Mouse (Mus musculus) layer of hippocampus, postnatal 25 days (tissue): Measurements from ENCODE around the gene Pdcl3. TPM values are rescaled to one million over a fixed set of nuclear protein-coding genes. Genes with fewer than 3 reads are reported as not detected.

Source experiments
- DNase-seq, 2 experiments: peaks; one replicate each; pipeline ENCODE4 v3.0.0; 2022; ENCODE audit warnings: mixed read lengths in 2 of 2, low spot score in 1 of 2; ENCODE audit errors: extremely low spot score in 1 of 2
- total RNA-seq, 2 experiments: library from RNA; stranded (reverse); gene quantifications; 2 replicates each; pipeline ENCODE4 v1.2.3; 2021

Pdcl3 gene
- total RNA-seq, result 10 to 100 TPM; 36.3 to 36.6 TPM

DNA sequence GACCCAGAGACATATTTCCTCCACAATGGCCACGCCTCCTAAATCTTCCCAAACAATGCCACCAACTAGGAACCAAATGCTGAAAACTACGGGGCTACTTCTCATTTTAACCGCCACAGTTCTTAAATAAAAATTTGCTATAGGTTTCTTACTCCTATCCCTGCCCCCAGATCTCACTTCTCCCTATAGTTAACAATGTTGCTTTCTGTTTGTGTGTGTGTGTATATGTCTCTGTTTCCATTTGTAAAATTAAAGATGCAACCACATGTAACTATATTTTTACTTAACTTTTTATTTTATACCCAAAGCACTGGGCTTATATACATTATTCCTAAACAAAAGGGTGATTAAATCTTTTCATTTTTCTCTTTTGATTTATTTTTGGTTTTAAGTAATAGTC, at the start of gene Pdcl3:
TSS of gene Pdcl3 (plus strand) at position 301 of the 400 bp plus-strand sequence.
- no peak for DNase-seq

DNA sequence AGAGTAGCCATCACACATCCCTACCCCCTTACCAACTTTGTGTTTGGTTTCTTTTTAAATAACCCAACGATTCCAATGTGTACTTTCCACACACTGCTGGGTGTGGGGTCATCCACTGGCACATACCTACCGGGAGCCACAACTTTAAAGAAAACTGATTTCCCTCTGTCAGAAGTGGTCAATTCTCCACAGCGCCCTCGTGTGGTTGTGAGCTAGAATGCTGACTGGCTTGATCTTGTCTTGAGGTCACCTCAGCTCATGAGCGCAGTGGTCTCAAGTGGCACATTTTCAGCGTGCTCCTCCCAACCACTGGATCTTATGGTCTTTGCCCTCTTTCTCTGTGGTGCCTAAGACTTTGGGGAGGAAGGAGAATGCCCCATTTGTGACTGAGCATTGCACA, 48.6 kb upstream of the Pdcl3 start:
- peak in 1 of 2 experiments; percentile 47 for DNase-seq

DNA sequence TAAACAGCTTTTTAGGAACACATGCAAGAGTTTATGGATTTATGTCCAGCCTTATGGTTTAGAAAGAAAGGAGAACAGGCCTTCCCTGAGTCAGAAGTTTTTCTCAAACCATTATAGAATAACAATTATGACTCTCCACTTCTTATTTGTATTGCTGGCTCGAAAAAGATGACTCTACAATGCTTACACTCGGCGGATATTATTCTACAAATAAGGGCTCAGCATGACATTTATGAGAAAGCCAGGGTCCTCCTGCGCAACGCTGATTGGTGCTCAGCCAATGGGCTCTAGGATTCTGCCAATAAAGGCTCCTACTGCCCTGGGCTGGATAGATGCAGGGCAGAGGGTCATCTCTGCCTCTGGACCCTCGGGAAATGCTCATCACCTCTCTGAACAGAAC, 46.6 kb upstream of the Pdcl3 start, which contains the start of gene Nms:
TSS of gene Nms (plus strand) at position 301 of the 400 bp plus-strand sequence.
- no peak for DNase-seq

DNA sequence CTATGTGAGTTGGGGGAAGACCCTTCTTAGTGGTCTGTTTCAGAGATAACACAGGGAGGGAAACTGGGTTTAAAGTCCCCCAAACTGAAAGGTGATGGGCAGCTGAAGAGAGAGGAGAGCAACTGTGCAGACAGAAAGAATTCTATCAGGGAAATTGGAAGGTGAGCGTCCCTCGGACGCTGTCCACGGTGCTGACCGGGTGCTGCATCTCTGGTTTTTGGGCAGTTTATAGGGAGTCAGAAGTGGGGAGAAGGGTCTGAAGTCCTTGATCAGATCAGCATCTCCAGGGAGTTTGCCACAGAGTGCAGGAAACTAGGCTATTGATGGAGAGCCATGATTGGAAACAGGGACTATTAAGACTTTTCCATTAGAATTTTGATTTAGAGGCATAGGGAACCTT, 45.8 kb upstream of the Pdcl3 start:
- no peak for DNase-seq

DNA sequence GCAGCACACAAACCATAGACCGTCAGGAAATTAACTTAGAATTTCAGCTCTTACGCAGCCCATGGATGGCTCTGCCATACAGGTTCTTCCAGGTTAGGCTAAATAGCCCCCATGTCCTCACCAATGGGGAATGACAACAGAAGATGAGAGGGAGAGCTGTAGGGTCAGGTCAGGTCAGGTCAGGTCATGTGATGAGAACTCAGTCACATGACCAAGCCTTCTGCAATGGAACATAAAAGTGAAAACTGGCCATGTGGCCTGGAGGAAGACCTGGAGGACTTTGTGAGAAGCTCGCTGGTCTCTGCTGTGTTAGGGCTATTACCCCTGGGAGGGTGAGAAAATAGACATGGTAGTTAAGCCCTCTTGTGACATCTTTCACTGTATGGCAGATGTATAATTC, 29.0 kb upstream of the Pdcl3 start:
- no peak for DNase-seq

DNA sequence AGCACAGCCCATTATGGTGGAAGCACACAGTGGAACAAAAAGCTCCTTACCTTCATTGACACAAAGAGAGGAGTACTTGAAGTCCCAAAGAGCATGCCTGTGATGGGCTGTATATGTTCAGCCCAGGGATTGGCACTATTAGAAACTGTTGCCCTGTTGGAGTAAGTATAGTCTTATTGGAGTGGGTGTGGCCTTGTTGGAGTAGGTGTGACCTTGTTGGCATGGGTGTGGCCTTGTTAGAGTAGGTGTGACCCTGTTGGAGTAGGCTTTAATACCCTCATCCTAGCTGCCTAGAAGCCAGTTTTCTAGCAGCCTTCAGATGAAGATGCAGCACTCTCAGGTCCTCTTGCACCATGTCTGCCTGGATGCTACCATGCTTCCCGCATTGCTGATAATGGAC, 16.3 kb upstream of the Pdcl3 start:
- no peak for DNase-seq

DNA sequence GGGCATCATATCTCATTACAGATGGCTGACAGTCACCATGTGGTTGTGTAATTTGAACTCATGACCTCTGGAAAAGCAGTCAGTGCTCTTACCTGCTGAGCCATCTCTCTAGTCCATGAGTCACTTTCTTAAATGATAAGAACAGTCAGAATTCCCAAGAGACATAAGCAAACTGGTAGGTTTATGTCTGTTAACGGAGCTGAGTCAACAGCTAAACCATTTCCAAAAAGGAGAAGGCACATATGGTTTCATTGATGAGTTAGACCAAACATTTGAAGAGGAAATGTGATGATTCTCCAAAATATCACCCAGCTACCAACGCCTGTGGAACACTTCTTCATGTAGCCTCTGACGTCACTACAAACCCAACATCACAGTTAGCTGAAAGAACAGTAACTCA, 13.7 kb upstream of the Pdcl3 start:
- DNase-seq, result no peak

DNA sequence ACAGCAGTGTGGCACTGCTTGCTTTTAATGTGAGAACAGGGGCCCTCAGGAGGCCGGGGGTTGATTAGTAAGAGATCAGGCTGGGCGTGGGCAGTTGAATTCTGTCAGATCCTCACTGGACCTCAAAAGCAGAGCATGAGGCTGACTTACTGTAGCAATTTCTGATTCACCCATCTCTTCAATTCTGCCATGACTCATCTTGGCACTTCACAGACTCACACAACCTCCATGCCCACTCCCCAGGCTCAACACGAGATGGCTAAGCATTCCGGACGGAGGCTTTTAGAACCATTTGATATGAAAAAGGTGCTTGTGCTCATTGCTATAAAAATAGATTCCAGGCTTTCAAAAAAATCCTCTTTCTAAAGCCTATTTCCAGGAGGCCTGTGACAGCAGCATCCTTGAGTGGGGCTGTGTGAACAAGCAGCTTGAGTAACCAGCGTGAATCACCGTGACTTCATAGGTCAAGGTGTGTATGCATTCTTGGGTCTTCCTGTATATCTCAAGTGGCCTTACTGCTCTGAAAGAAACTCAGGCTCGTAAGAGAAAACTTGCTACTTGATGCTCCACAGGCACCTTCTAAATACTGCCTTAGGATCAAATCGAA, 12.3 kb upstream of the Pdcl3 start:
- no peak for DNase-seq

DNA sequence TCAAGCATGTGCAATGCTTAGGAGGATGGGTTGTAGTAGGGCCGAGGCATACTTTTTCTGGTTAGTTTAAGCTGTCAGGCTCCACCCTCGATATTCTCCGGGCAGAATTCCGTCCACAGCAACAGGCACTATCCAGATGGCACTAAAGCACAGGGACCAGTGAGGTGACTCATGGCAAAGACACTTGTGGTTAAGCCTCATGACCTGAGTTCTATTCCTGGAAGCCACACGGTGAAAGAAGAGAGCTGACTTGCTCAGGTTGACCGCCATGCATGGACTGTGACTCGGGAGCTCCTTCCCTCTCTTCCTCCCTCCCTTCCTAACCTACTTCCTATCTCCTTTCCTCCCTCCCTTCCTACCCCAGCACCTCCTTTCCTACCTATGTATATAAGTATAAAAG, 5.5 kb upstream of the Pdcl3 start:
- DNase-seq, result no peak

DNA sequence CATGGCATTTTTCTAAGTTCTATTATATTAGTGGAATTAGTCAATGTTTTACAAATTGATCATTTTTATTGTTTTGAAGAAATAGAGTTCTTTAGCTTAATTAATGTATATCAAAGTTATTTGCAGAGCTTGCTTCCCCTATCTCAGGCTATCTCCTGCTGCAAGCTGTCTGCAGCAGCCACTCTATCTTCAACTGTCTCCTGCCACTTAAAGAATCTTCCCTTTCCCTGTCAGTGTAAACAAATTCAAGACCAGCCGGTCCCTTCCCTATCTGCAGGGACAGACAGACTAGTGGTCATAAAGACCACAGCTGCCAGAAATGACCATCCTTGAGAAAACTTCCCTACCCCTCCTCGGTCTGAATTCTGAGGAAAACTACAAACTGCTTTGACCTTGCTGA, 1.5 kb upstream of the Pdcl3 start:
- no peak for DNase-seq

DNA sequence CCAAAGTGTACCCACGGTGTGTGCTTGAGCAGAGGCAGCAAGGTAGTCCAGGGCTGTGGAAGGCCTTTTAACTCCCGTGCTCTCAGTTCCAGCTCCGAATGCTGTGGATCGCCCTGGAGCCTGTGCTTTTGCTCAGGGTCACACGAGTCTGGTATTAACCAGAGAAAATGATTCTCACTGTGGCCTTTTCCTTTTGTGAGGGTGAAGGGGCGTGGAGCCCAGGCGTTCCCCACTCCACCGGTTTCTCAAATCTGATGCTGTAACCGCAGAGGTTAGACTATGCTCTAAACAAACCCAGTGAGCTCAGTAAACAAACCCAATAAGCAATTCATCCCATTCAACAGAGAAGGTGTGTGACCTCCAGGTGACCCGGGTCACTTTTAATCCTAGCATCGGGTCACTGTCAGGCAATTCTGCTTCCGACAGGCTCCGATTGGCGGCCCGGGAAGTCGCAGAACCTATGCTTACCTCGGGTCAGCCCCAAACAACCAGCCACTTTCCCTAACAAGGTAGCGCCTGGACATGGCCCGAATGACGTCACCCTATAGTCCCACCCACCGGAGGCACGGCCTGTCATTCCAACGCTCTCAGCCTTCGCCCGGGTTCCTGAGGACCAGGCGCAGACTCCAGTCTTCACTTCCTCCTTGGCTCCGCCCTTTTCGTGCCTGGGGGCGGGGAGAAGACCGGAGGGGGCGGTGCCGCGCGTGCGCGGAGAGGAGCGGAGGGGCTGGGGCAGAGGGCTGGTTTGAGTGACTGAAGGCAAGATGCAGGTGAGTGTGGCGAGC, 1.9 kb downstream of the Pdcl3 start:
- DNase-seq, result peak; percentile 87 to 93

DNA sequence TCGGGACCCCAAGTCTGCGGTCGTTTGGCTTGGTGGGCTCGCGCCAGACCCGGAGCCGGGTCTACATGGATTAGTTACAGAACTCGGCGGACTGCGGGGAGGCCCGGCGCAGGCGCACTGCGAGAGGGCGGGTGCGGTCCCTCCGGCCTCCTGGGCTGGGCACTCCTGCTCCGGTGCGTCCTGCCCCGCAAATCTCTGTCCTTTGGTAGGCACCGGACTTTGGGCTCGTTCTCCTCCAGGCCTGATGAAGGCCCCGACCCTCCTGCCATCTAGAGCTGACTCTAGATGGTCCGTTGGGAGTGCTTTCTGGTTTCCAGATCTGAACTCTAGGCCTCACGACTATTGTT, 2.4 kb downstream of the Pdcl3 start:
- DNase-seq, result no peak

DNA sequence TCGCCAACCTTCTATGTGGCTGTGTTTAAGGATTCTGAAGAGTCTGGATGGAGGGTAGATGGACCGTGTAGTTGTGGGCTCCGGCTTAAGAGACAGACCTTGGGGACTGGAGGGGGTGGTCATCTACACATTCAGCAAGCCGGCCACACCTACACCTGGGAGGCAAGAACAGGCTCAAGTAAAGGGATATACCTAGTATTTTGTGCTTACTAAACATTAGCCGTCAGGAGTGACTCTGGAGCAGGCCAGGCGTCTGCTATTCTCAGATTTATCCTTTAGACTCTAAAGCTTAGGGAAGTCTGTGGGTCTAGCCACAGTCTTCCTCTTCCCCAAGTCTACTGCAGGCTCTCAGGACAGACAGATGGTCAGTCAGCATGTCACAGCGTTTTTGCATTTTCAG, 2.9 kb downstream of the Pdcl3 start:
- no peak for DNase-seq

DNA sequence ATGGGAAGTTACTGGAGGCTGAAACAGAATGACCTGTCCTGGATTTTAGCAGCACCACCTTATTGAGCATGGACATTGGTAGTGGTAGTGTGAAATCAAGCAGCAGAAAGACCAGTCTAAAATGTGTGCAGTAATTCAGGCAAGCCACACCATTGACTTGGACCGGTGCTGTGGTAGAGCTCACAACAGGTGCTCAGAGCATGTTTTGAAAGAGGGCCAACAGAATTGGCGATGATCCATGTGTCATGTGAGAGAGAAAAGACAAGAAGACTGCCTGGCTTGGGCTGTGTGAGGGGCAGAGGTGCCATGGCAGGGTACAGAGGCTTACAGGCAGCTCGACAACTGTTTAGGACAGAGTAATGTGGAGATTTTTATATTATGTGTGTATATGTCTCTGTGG, 7.0 kb downstream of the Pdcl3 start:
- no peak for DNase-seq

DNA sequence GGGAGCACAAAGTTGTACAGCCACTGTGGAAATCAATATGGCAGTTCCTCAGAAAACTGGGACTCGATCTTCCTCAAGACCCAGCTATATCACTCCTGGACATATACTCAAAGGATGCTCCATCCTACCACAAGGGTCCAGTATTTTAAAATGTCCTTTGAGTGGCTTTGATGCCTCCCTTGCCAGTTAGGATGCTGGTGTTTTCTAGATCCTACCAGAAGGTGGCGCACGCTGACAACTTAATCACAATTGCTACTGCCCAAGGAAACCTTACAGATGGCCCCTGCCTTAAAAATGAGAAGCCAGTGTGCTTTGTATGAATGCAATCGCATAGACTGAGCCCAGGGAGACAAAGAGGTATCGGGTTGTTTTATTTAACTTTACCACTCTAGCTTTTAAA, 15.7 kb downstream of the Pdcl3 start:
- peak; percentile 73 to 85 for DNase-seq

DNA sequence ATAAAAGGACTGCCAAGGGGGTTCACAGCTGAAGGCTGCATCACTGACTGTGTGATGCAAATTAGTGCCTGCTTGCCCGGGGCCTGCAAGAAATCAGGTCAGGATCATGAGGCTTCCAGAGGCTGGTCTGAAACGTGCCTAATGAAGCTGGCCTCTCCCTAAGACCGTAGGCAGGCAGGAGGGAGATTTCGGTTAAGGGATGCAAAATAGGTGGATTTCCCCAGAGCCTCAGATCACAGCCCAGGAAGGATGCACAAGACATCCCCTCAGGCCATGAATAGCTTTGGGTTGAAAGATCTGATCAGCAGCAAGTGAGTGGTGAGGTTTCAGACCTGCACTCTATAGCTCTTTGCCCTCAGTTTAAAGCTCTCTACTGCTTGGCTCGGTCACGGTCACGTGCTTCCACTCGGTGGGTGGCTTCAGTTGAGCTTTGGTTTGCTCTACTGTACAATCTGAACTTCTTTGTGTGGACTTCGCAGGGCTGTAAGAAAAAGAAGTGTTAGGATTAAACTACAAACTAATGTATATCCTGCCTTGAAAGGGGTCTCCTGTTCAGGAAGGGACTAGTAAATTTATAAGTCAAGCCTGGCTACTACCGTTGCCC, 20.4 kb downstream of the Pdcl3 start:
- DNase-seq, result no peak

DNA sequence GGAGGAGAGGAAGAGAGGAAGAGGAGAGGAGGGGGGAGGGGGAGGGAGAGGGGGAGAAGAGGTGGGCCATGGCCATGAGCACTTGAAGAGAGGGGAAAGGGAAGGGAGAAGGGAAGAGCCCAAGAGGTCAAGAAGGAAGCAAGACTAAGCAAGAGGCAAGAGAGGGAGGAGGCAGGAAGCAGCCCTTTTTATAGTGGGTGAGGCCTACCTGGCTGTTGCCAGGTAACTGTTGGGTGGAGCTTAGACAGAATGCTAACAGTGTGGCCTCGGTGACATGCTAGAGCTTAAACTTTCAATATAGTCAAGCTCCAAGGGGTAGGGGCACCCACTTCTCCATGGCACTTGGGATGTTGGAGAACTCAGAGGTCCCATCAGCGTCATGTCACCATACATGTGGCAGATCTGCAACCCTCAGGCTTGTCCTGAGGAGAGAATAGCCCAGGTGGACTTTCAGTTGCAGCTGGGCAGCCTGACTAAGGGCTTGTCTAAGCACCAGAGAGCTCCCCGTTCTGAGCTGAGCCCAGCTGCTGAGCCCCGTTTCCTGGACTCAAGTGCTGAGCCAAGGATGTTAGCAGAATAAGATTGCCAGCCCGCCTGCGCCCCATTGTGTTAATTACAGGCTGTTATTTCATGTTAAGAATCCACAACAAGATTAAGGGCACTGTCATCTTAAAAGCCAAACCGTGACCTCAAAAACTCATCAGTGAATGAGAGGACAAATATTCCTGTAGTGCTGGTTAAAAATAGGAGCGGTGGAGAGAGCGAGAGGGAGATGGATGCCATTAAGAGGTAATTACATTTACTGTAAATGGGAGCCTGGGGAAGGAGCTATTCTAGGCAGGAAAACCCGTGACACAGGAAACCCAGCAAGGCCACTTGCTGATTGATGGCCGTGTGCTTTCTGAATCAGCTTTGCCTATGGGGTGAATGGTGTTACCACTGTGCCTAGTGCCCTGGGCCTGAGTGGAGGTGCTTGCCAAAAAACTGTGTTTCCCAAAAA, 21.7 kb downstream of the Pdcl3 start:
- DNase-seq, result no peak

DNA sequence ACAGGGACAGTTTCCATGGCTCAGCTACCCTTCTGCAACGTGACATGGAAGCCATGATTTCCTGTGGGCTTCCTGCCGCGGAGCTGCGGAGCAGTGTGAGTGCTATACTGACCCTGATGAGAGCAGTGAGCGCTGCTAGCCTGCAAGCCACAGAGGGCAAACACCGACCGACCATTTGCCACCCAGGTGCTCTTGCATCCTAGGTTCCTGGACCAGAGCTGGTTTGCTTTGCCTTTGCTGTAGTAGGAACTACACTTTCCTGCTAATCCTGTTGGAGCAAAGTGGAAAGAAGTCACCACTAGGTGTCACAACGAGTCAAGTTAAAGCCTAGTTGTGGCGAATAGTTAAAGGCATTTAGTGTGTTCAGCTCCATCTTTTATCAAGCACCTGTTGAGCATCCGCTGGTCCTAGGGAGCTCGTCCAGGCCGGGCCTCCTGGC, 25.2 kb downstream of the Pdcl3 start:
- peak; percentile 37 to 64 for DNase-seq

DNA sequence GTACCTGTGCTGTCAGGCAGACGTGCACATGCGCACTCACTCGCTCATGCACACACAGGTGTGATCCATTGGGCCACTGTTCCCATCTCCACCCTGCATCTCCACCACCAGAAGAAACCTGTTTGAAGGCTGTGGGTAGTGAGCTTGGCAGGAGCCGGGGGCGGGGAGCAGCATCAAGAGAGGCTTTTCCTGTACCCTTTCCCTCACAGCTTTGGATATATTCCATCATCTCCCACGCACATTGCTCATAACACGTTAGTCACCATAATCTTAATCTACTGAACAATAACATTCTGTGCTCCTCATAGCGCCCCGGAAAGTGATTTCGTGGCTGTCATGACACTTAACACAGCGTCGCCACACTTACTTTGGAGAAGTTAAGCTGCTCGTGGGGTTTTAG, 27.2 kb downstream of the Pdcl3 start:
- DNase-seq, result peak in 1 of 2 experiments; percentile 27

DNA sequence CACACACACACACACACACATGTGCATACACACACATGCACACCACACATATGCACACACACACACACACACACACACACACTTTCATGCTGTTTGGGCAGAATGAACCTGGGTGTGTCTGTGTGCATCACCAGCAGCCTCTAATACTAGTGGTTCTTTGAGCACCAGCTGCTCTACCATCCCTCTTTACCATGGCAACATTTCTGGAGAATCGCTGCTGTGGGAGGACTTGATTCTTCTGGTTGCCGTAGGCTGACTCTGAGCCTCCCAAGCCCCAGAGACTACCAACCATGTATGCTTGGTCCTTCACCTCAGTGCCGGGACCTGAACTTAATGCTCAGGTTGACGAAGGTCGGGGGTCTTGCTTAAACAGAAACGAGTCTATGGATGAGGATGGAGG, 28.4 kb downstream of the Pdcl3 start:
- DNase-seq, result peak in 1 of 2 experiments; percentile 19

DNA sequence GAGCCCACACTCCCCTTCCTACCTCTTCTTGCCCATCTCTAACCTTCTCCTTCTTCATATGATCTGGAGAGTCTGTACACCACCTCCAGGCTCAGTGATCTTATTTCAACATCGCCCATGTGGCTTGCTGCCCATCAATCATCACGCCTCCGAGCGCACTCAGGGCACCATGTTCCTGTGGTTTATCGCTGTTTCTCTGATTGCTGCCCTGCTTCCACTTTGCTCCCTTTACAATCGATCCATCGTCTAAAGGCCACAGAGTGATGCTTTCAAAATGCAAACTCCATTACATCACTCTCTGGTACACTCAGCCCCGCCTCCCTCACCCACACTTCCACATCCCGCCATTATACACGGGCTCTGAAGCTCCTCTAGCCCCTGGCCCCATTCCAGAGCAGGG, 30.1 kb downstream of the Pdcl3 start:
- no peak for DNase-seq
